Mouse (Mus musculus) frontal cortex, postnatal 14 days (tissue): ENCODE data around the gene Cmpk1.
A peak's percentile ranks its signal among the peaks of the same experiment; 100 is the strongest.
"Not testable (repeated sequence)": the region's sequence is repeated elsewhere in the genome, so short reads cannot be mapped to it uniquely, and the experiment has no call there.

Experiments used
- DNase-seq, 2 experiments: peaks; one replicate each; pipeline ENCODE4 v3.0.0; 2022; ENCODE audit warnings: low spot score in 2 of 2

Gene Cmpk1

GRCm38 (mm10) chr4:114986591-114987432 lies at the start of gene Cmpk1:
Gene Cmpk1, minus strand, starts transcription at chr4:114987241.
- DNase-seq = peak; percentile 67 to 75

GRCm38 (mm10) chr4:115035043-115035442 lies 48.0 kb upstream of the Cmpk1 start:
- DNase-seq = no peak

- no peak for DNase-seq
These were observed 33.0 kb upstream of the Cmpk1 start for GRCm38 (mm10) chr4:115019997-115020396.

- DNase-seq = no peak
These were observed 27.2 kb upstream of the Cmpk1 start for GRCm38 (mm10) chr4:115014276-115014675.

- DNase-seq = no peak
These were observed 13.4 kb upstream of the Cmpk1 start for GRCm38 (mm10) chr4:115000429-115000795.

- DNase-seq = peak; percentile 95
These were observed 12.9 kb upstream of the Cmpk1 start, which contains the start of gene Stil for GRCm38 (mm10) chr4:114999773-115000428. Gene Stil, plus strand, starts transcription at chr4:115000159.

- DNase-seq = no peak
These were observed 12.4 kb upstream of the Cmpk1 start for GRCm38 (mm10) chr4:114999445-114999772.

GRCm38 (mm10) chr4:114997051-114997450 lies 10.0 kb upstream of the Cmpk1 start:
- DNase-seq = peak in 1 of 2 experiments; percentile 11

GRCm38 (mm10) chr4:114994218-114994617 lies 7.2 kb upstream of the Cmpk1 start:
- DNase-seq = no peak

- no peak for DNase-seq
These were observed 840 bp downstream of the Cmpk1 start for GRCm38 (mm10) chr4:114986211-114986590.

- no peak for DNase-seq
These were observed 4.0 kb downstream of the Cmpk1 start for GRCm38 (mm10) chr4:114983020-114983419.

- DNase-seq = no peak
These were observed 4.4 kb downstream of the Cmpk1 start for GRCm38 (mm10) chr4:114982619-114983018.

- no peak for DNase-seq
These were observed 13.8 kb downstream of the Cmpk1 start for GRCm38 (mm10) chr4:114973229-114973740.

- no peak for DNase-seq
These were observed 16.3 kb downstream of the Cmpk1 start for GRCm38 (mm10) chr4:114970736-114971135.

GRCm38 (mm10) chr4:114960881-114961280 lies 26.2 kb downstream of the Cmpk1 start:
- not testable (repeated sequence) for DNase-seq

GRCm38 (mm10) chr4:114959533-114959932 lies 27.5 kb downstream of the Cmpk1 start:
- DNase-seq = no peak

GRCm38 (mm10) chr4:114958786-114959185 lies 28.3 kb downstream of the Cmpk1 start:
- no peak for DNase-seq

GRCm38 (mm10) chr4:114958231-114958630 lies 28.8 kb downstream of the Cmpk1 start:
- DNase-seq = no peak

- DNase-seq = no peak
These were observed 29.6 kb downstream of the Cmpk1 start for GRCm38 (mm10) chr4:114957403-114957802.

GRCm38 (mm10) chr4:114953172-114953571 lies 33.9 kb downstream of the Cmpk1 start:
- no peak for DNase-seq

- no peak for DNase-seq
These were observed 39.1 kb downstream of the Cmpk1 start for GRCm38 (mm10) chr4:114947852-114948481.

- peak; percentile 66 to 86 for DNase-seq
These were observed 39.6 kb downstream of the Cmpk1 start for GRCm38 (mm10) chr4:114947395-114947794.
